Mouse (Mus musculus): ENCODE data around the gene Fat3.

Fat3 gene

DNA sequence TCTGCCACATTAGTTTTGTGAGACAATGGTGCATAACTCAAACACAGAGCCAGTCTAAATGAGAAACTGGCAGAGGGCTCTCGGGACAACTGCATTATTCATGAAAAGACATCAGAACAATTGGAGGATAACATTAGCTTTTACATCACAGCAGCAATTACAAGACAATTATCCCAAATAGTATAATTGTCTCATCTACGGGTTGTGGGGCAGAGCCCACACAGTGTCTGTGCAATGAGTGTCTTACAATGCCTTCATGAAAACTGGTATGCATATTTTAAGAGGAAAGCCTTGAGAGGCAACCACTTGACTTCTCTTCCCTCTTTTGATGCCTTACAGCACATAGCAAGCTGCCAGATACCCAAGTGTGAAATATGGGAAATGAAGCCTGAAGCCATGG is 603.0 kb downstream of the Fat3 start:
- DNase-seq (ENCODE audit: low read depth, low spot score): peak; percentile 17

DNA sequence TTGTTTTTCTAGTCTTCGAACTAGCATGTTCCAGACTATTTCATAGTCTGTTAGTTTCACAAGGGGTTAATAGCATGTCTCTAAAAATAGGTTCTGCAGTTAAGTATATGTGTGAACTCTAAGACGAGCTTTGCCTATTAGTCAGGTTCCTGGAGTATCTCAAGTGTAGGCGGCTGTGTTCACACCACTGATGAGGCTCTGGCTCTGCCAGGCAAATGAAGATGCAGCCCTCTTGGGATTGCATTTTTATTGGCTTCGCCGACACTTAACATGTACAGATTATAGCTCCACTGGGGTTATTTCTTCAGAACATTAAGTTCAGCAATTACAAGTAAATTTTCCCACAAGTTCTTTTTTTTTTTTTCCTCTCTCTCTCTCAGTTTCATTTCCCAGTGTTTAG is 614.3 kb downstream of the Fat3 start:
- DNase-seq (ENCODE audit: low read depth, low spot score): peak; percentile 64

DNA sequence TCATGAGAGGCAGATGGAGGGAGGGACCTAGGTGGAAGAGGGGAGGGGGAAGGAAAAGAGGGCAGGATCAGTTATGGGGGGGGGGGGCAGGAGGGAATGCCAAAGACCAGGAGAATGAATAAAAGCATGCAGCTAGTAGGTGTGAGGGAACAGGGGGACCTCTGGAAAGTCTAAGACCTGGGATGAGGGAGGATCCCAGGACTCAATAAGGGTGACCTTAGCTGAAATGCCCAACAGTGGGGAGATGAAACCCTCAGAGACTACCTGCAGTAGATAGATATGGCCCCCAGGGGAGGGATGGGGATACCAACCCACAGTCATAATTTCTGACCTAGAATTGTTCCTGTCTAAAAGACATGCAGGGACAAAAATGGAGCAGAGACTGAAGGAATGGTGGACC is 620.3 kb downstream of the Fat3 start:
- DNase-seq (ENCODE audit: low read depth, low spot score): no peak

GRCm38 (mm10) chr9:15880160-15880603 is 620.9 kb downstream of the Fat3 start:
- DNase-seq (ENCODE audit: low read depth, low spot score): peak; percentile 72

DNA sequence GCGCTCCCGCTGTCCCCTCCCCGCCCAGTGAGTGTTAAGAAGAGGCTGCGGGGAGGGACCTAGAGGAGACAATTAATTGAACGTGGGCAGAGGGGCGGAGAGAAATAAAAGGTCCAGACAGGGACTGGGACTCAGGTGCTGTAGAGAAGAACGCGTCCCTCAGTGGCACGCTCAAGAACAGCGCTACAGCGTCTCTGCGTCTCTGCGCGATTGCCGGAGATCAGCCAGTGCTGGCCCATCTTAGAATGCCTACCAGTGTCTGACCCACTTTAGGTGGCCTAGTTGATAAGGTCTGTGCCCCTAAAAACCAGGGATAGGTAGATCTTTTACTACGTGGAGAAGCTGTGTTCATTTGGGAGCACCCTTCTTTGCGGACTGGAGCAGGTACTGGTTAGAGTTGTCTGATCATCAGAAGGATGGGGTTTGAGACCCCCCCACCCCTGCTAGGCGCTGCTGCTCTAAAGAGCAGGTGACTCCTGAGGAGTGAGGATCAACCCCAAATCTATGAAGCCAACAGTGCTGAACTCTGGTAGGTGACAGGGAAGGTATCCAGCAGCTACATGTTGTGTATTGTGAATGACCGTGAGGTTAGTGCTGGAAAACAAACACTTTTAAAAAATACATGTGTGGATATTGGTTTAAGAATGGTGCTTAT is 626.5 kb downstream of the Fat3 start, which contains the start of gene Mtnr1b:
Mtnr1b (minus strand) TSS at position 51 of the 655 bp plus-strand sequence.
- no peak for DNase-seq (ENCODE audit: low read depth, low spot score)

GRCm38 (mm10) chr9:15870013-15870412 is 631.1 kb downstream of the Fat3 start:
- no peak for DNase-seq (ENCODE audit: low read depth, low spot score)

- DNase-seq (ENCODE audit: low read depth, low spot score): no peak
These were observed 631.6 kb downstream of the Fat3 start for GRCm38 (mm10) chr9:15869456-15869855.

GRCm38 (mm10) chr9:15866280-15867072 is 634.6 kb downstream of the Fat3 start:
- peak; percentile 8 for DNase-seq (ENCODE audit: low read depth, low spot score)

DNA sequence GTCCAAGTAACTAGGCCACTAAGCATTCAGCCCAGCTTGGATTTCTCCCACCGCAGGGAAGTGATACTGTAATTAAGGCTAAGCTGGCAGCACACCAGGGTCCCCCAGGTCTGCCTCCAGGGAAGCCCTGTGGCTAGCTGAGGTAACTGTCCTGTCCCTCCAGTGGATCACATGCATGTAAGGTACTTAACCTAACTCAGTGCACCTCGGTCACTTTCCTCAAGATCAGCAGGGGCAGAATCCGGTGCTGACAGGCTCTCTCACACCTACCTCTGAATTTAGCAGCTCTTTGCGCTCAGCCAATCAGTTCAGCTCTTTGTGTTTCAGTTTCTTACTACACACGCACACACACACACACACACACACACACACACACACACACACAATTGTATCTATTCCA is 639.7 kb downstream of the Fat3 start:
- no peak for DNase-seq (ENCODE audit: low read depth, low spot score)

Measured in brain, adult 2 months (tissue).